Mouse (Mus musculus): ENCODE data around the gene Junb.

DNA sequence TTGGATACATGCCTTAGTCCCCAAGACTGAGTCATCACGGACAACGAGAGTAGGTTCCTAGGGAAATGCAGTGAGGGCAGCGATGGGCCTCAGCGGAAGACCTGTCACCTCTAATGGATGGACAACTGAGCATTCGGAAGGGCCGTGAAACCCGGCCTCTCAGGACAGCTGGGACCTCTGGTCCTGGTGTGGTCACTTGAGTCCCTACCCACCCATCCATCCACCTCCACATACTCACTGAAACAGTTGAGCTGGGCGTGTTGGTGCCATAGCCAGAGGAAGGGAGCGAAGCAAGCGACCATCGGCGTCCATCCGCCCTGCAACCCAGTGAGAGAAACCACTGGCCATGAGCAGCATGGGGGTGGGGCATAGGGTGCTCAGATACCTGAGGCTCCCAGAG, 47.9 kb downstream of the Junb start:
- TF ChIP-seq CTCF (IDR thresholded peaks at IDR 0.05; ENCODE audit: low read depth) (no peak), EP300 (IDR thresholded peaks at IDR 0.05; ENCODE audit: low read depth) (no peak)

Measured in liver, postnatal 0 days (tissue).